Mouse (Mus musculus) midbrain, embryonic 11.5 days (tissue): Measurements from ENCODE around the gene Fam19a2. TPM values are rescaled to one million over a fixed set of nuclear protein-coding genes. Genes with fewer than 3 reads are reported as not detected.
A peak's percentile ranks its signal among the peaks of the same experiment; 100 is the strongest.

Experiments
- ATAC-seq: fragments of 200-750 bp; cut with Nextera tagmentation; 2 replicates; pipeline ENCODE4 v1.8.0; 2017; ENCODE audit warnings: moderate TSS enrichment, moderate library complexity; ENCODE audit not compliant: low FRiP score
- DNase-seq: peaks from one replicate; pipeline ENCODE4 v3.0.0; 2015; ENCODE audit warnings: low spot score; ENCODE audit errors: missing footprints
- H3K27ac ChIP-seq: fragments of 300-500 bp; sonication (generic); 2 replicates; pipeline ENCODE4 v1.5.1; 2014; ENCODE audit warnings: low read depth, low read length
- H3K27me3 ChIP-seq: fragments of 300-500 bp; sonication (generic); 2 replicates; pipeline ENCODE4 v1.6.1; 2014; ENCODE audit warnings: mild to moderate bottlenecking, low read length, moderate library complexity, mixed read lengths; ENCODE audit not compliant: control insufficient read depth, insufficient read depth
- H3K36me3 ChIP-seq: fragments of 300-500 bp; sonication (generic); 2 replicates; pipeline ENCODE4 v1.6.1; 2014; ENCODE audit warnings: mild to moderate bottlenecking, low read length, moderate library complexity, mixed read lengths; ENCODE audit not compliant: control insufficient read depth, insufficient read depth
- H3K4me1 ChIP-seq: fragments of 300-500 bp; sonication (generic); 2 replicates; pipeline ENCODE4 v1.6.1; 2014; ENCODE audit warnings: low read length; ENCODE audit not compliant: control insufficient read depth, insufficient read depth
- H3K4me2 ChIP-seq: fragments of 300-500 bp; sonication (generic); 2 replicates; pipeline ENCODE4 v1.6.1; 2014; ENCODE audit warnings: mild to moderate bottlenecking, moderate library complexity
- H3K4me3 ChIP-seq: fragments of 300-500 bp; sonication (generic); 2 replicates; pipeline ENCODE4 v1.5.1; 2014; ENCODE audit warnings: low read depth, low read length
- H3K9ac ChIP-seq: fragments of 300-500 bp; sonication (generic); 2 replicates; pipeline ENCODE4 v1.6.1; 2014; ENCODE audit warnings: low read length
- H3K9me3 ChIP-seq: fragments of 300-500 bp; sonication (generic); 2 replicates; pipeline ENCODE4 v1.6.1; 2016; ENCODE audit warnings: low read length; ENCODE audit not compliant: control insufficient read depth
- WGBS: fragments of 180-500 bp; shearing (Covaris S2); extraction: QIAGEN DNeasy Blood & Tissue Kit; methylation state at CpG from one replicate; pipeline ENCODE4 v1.1.7; 2014; 5-methylcytosine and 5-hydroxymethylcytosine counted together
- polyA plus RNA-seq: library from polyadenylated mRNA; unstranded; fragments of >200 nt; fragmentation: Nextera tagmentation; extraction: Ambion mirVana; gene quantifications from 2 replicates; pipeline ENCODE4 v1.2.1, GENCODE M21; 2014

Fam19a2 gene
- polyA plus RNA-seq, 1 experiment from 2014 or later: 4.7 TPM

DNA sequence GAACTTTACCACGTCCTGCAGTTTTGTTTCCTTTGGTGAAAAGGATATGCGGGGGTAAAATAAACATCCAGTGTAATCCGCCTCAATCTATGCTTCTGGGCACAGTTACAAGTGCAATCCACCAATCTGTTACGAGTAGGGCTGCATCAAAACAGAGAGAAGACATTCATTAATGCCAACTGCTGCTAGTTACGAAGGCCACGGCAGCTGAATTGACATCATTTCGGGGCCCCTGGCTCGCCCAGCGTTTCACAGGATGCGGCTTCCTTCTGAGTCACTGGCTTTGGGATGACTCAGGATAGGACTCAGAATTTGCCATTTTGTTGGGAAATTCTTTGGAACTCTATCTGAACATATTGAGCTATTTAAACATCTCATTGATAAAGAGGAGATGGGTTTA, 4.8 kb downstream of the Fam19a2 start:
- no peak for ATAC-seq
- DNase-seq: no peak
- Histone ChIP-seq H3K9ac (no peak overlapping the region), H3K4me3 (no peak overlapping the region), H3K27ac (no peak overlapping the region), H3K36me3 (no peaks in the 10 kb centered on the region), H3K27me3 (peaks cover 23% of the 10 kb centered on the region), H3K4me2 (no peak overlapping the region), H3K4me1 (peaks cover 10% of the 10 kb centered on the region), H3K9me3 (no peaks in the 10 kb centered on the region)
- 84% methylated on average over 10 of the region's 10 CpGs for WGBS

GRCm38 (mm10) chr10:123274554-123274953, 10.8 kb downstream of the Fam19a2 start:
- H3K27ac ChIP-seq: no peak overlapping the region
- ATAC-seq: no peak

GRCm38 (mm10) chr10:123307300-123307699, 43.5 kb downstream of the Fam19a2 start:
- Histone ChIP-seq H3K9me3 (no peaks in the 10 kb centered on the region), H3K27me3 (no peaks in the 10 kb centered on the region), H3K36me3 (no peaks in the 10 kb centered on the region), H3K9ac (no peak overlapping the region), H3K4me3 (no peak overlapping the region), H3K4me1 (no peaks in the 10 kb centered on the region), H3K27ac (no peak overlapping the region), H3K4me2 (no peak overlapping the region)
- DNase-seq (no peak), ATAC-seq (no peak)

More at GRCm38 (mm10) chr10:123274554-123274953, 10.8 kb downstream of the Fam19a2 start:
- H3K36me3 ChIP-seq: no peaks in the 10 kb centered on the region
- no peak for DNase-seq
- H3K27me3 ChIP-seq: no peaks in the 10 kb centered on the region
- no peaks in the 10 kb centered on the region for H3K4me1 ChIP-seq
- H3K4me2 ChIP-seq: no peak overlapping the region
- no peak overlapping the region for H3K9ac ChIP-seq
- H3K9me3 ChIP-seq: no peaks in the 10 kb centered on the region
- WGBS: 77% methylated on average over 11 of the region's 11 CpGs
- H3K4me3 ChIP-seq: no peak overlapping the region

GRCm38 (mm10) chr10:123326271-123326670, 62.5 kb downstream of the Fam19a2 start:
- ATAC-seq (no peak), DNase-seq (no peak)
- Histone ChIP-seq H3K9ac (no peak overlapping the region), H3K27me3 (no peaks in the 10 kb centered on the region), H3K4me2 (no peak overlapping the region), H3K27ac (no peak overlapping the region), H3K4me3 (no peak overlapping the region), H3K36me3 (no peaks in the 10 kb centered on the region), H3K9me3 (no peaks in the 10 kb centered on the region), H3K4me1 (no peaks in the 10 kb centered on the region)
- WGBS: 75% methylated on average over 3 of the region's 3 CpGs

DNA sequence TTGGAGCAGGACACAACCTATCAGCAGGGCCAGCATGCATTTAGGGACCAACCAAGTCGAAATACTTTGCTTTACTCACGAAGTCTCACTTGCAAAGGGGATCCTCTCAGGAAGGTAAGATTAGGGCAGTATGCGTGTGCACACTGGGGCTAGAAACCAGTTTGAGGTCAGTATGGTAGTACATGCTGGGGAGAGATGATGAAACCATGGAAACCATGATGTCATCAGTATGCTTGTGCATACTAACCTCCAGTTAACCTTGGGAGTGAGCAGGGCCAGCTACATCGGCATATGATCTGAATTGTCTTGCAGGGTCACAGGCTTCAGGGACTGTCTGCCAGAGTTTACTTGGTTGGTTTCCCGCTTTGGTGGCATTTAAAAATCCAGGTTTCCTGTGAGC, 77.5 kb downstream of the Fam19a2 start:
- no peak overlapping the region for H3K4me3 ChIP-seq
- no peaks in the 10 kb centered on the region for H3K36me3 ChIP-seq
- H3K9ac ChIP-seq: no peak overlapping the region
- H3K4me2 ChIP-seq: no peak overlapping the region
- ATAC-seq: peak; percentile 46; the same call in 1 of the 2 replicates
- DNase-seq: no peak
- H3K27me3 ChIP-seq: no peaks in the 10 kb centered on the region
- H3K4me1 ChIP-seq: no peaks in the 10 kb centered on the region
- H3K9me3 ChIP-seq: no peaks in the 10 kb centered on the region
- 79% methylated on average over 5 of the region's 5 CpGs for WGBS
- H3K27ac ChIP-seq: no peak overlapping the region

GRCm38 (mm10) chr10:123342591-123343236, 78.9 kb downstream of the Fam19a2 start:
- no peak overlapping the region for H3K4me2 ChIP-seq
- H3K4me1 ChIP-seq: no peaks in the 10 kb centered on the region
- H3K9ac ChIP-seq: no peak overlapping the region
- H3K9me3 ChIP-seq: no peaks in the 10 kb centered on the region
- no peaks in the 10 kb centered on the region for H3K27me3 ChIP-seq
- no peaks in the 10 kb centered on the region for H3K36me3 ChIP-seq
- 0 out of 2 replicates have a peak, but pooled peaks have one; percentile 54 for ATAC-seq
- peak; percentile 85 for DNase-seq
- no peak overlapping the region for H3K27ac ChIP-seq
- WGBS: 31% methylated on average over 5 of the region's 5 CpGs
- H3K4me3 ChIP-seq: no peak overlapping the region

DNA sequence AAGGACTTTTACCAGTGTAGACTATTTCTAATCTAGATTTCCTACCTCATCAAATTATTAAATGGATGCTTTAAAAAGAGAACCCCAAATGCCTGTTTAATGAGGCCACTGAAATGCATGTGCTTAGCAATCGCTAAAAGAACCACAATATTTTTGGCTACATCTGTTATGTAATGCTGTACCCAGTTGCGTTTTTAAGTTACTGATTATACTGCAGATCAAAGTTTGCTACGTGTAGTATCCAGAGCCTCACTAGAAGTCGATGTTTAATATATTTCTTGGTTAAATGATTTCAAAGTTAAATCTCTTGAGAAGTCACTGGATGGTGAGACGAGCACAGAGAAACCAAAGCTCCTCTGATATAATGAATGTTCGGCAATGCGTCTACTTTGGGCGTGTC, 82.5 kb downstream of the Fam19a2 start:
- 93% methylated on average over 8 of the region's 8 CpGs for WGBS
- Histone ChIP-seq H3K4me1 (no peaks in the 10 kb centered on the region), H3K4me3 (no peak overlapping the region), H3K27ac (no peak overlapping the region), H3K4me2 (no peak overlapping the region), H3K36me3 (no peaks in the 10 kb centered on the region), H3K9ac (no peak overlapping the region), H3K9me3 (no peaks in the 10 kb centered on the region), H3K27me3 (no peaks in the 10 kb centered on the region)
- DNase-seq: no peak
- no peak for ATAC-seq

DNA sequence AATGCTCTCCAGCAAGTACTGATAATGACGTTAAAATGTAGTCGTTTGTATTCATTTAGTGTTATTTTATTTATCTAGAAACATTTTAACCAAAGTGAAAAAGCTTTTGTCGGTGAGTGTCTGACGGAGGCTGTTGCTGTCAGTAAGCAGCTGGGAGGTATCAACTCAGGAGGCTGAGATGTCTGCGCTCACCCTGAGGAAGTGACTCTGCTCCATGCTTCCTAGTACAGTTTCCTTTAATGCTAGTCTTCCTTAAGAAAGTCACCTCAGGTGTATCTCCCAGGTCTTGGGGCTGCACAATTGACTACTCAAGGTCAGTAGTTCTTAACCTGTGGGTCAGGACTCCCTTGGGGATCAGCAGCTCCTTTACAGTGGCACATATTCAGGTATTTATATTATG, 89.9 kb downstream of the Fam19a2 start:
- no peaks in the 10 kb centered on the region for H3K9me3 ChIP-seq
- no peaks in the 10 kb centered on the region for H3K4me1 ChIP-seq
- H3K27ac ChIP-seq: no peak overlapping the region
- H3K27me3 ChIP-seq: no peaks in the 10 kb centered on the region
- H3K4me3 ChIP-seq: no peak overlapping the region
- no peaks in the 10 kb centered on the region for H3K36me3 ChIP-seq
- ATAC-seq (no peak), DNase-seq (peak; percentile 17)
- 93% methylated on average over 5 of the region's 5 CpGs for WGBS
- no peak overlapping the region for H3K4me2 ChIP-seq
- no peak overlapping the region for H3K9ac ChIP-seq

DNA sequence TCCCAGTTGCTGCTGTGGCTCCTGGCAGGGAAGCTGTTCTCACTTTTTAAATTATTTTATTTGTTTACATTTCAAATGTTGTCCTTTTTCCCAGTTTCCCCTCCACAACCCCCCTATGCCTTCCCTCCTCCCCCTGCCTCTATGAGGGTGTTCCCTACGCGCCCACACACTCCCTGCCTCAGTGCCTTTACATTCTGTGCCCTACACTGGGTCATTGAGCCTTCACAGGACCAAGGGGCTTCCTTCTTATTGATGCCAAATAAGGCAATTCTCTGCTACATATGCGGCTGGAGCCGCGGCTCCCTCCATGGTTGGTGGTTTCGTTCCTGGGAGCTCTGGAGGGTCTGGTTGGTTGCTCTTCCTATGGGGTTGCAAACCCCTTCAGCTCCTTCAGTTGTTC, 93.2 kb downstream of the Fam19a2 start:
- no peak overlapping the region for H3K27ac ChIP-seq
- no peaks in the 10 kb centered on the region for H3K9me3 ChIP-seq
- no peak overlapping the region for H3K9ac ChIP-seq
- no peaks in the 10 kb centered on the region for H3K27me3 ChIP-seq
- DNase-seq: peak; percentile 57
- H3K4me1 ChIP-seq: no peaks in the 10 kb centered on the region
- no peak for ATAC-seq
- WGBS: 77% methylated on average over 6 of the region's 6 CpGs
- no peak overlapping the region for H3K4me2 ChIP-seq
- H3K36me3 ChIP-seq: no peaks in the 10 kb centered on the region
- no peak overlapping the region for H3K4me3 ChIP-seq
